Mouse (Mus musculus): ENCODE measurements at regions not wholly inside any gene's neighbourhood (a gene's known extent, or its start where the extent isn't known, plus 50 kb on each side); places are given as distances from the start of the nearest gene placed in this dataset.

DNA sequence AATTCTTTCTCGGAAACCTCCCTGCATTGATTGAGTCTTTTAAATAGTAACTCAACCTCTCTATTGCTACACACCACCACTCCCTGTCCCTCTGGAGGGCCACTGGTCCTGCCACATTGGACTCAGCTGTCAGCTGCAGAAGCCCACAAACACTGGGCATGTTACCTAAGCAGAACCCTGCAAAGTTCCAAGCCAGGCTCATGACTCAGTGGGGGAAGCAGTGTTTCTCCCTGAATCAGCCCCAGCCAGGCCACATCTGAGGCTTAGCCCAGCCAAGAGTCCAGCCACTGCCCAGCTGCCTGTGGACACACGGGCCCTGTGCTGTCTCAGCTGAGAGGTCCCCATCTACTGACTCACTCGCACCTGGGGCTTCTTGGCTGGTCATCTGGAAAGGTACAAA is 234.8 kb upstream of the Fn1 start:
- H3K36me3 ChIP-seq (ENCODE audit: control insufficient read depth, insufficient read depth, low read length) = no peaks in the 10 kb centered on the region
- H3K79me2 ChIP-seq (replicated peaks; ENCODE audit: control insufficient read depth, insufficient read depth, low read length) = no peaks in the 10 kb centered on the region
- DNase-seq = peak in 1 of 2 experiments; percentile 14
- H3K9ac ChIP-seq (ENCODE audit: low read depth, low read length) = no peak overlapping the region
- H3K4me3 ChIP-seq = no peak overlapping the region
- no peak overlapping the region for H3K27ac ChIP-seq
- no peak for TF ChIP-seq POLR2A (IDR thresholded peaks at IDR 0.05; ENCODE audit: insufficient read depth, low read depth, low read length)
- no peak for TF ChIP-seq EP300 (IDR thresholded peaks at IDR 0.05; ENCODE audit: insufficient read depth, low read depth, low read length)
- no peak for TF ChIP-seq CTCF (IDR thresholded peaks at IDR 0.05)
- no peaks in the 10 kb centered on the region for H3K4me1 ChIP-seq (ENCODE audit: control insufficient read depth, insufficient read depth, low read length)
- H3K27me3 ChIP-seq (ENCODE audit: control insufficient read depth, insufficient read depth, low read length) = no peaks in the 10 kb centered on the region
- intact Hi-C loops (cut with DNase I) = no loop called here
- 82% methylated on average over 3 of the region's 3 CpGs for WGBS

DNA sequence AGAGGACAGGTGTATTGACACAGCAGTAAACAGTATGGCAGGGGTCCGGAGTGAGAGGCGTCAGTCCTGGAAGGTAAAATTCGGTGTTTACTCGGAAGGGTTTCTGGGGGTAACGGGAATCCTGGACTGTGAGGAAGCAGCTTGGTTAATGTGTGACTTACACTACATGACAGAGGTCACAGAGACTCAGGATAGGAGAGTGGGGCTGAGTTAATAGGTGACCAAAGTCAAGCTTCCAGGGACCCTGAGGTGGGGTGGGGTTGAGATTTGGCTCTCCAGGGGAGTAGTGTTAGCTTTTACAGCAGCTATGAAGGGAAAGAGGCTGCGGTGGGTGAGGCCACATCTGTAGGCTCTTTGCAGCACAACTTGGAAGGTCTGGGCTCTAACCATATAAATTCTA is 233.9 kb upstream of the Fn1 start:
- intact Hi-C loops (cut with DNase I) = no loop called here
- TF ChIP-seq CTCF (IDR thresholded peaks at IDR 0.05) = no peak
- no peak for TF ChIP-seq POLR2A (IDR thresholded peaks at IDR 0.05; ENCODE audit: insufficient read depth, low read depth, low read length)
- no peak for TF ChIP-seq EP300 (IDR thresholded peaks at IDR 0.05; ENCODE audit: insufficient read depth, low read depth, low read length)
- 92% methylated on average over 6 of the region's 6 CpGs for WGBS

DNA sequence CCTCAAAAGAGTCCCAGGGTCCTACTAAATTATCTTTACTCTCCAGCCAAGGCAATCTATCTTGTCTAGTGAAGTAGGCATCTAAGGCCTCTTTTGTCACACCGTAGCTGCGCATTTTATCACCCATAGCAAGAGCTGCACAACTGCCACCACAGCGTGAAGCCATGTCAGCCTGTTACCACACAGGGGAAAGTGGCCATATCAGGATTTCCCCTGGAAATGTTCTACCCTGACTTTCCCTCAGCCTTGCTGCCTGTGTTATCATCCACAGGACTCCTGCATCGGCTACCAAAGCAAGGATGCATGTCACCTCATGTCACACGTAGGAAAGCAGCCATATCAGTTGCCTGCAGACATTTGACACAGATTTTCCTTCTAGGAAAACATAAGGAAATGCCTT is 233.2 kb upstream of the Fn1 start:
- no peak overlapping the region for H3K9ac ChIP-seq (ENCODE audit: low read depth, low read length)
- 59% methylated on average over 5 of the region's 5 CpGs for WGBS
- H3K4me3 ChIP-seq = no peak overlapping the region
- no peaks in the 10 kb centered on the region for H3K79me2 ChIP-seq (replicated peaks; ENCODE audit: control insufficient read depth, insufficient read depth, low read length)
- no peak overlapping the region for H3K27ac ChIP-seq
- no peak for TF ChIP-seq EP300 (IDR thresholded peaks at IDR 0.05; ENCODE audit: insufficient read depth, low read depth, low read length)
- no peak for TF ChIP-seq POLR2A (IDR thresholded peaks at IDR 0.05; ENCODE audit: insufficient read depth, low read depth, low read length)
- no peak for DNase-seq
- intact Hi-C loops (cut with DNase I) = no loop called here
- no peaks in the 10 kb centered on the region for H3K4me1 ChIP-seq (ENCODE audit: control insufficient read depth, insufficient read depth, low read length)
- no peaks in the 10 kb centered on the region for H3K36me3 ChIP-seq (ENCODE audit: control insufficient read depth, insufficient read depth, low read length)
- H3K27me3 ChIP-seq (ENCODE audit: control insufficient read depth, insufficient read depth, low read length) = no peaks in the 10 kb centered on the region

More for the DNA sequence above, 233.9 kb upstream of the Fn1 start:
- Histone ChIP-seq H3K79me2 (replicated peaks; ENCODE audit: control insufficient read depth, insufficient read depth, low read length) (no peaks in the 10 kb centered on the region), H3K4me3 (no peak overlapping the region), H3K36me3 (ENCODE audit: control insufficient read depth, insufficient read depth, low read length) (no peaks in the 10 kb centered on the region), H3K27me3 (ENCODE audit: control insufficient read depth, insufficient read depth, low read length) (no peaks in the 10 kb centered on the region), H3K27ac (no peak overlapping the region), H3K4me1 (ENCODE audit: control insufficient read depth, insufficient read depth, low read length) (no peaks in the 10 kb centered on the region), H3K9ac (ENCODE audit: low read depth, low read length) (no peak overlapping the region)
- DNase-seq = no peak

DNA sequence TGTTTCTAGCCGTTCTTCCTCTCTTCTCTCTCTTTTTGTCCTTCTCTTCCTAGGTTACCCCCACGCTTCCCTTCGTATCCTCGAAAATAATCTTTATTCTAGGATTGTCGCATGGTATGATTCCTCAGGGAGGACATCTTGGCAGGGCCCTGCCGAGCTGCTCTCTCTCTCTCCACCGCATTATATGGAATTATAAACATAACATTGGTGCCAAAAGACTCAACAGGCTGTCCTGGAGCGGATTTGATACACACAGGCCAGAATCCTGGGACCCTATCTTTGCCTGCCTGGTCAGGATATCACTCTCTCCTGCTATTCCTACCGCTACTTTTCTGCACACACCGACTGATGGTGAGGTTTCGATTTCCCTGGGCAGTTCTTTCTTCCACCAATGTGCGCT is 228.9 kb upstream of the Fn1 start:
- H3K36me3 ChIP-seq (ENCODE audit: control insufficient read depth, insufficient read depth, low read length) = no peaks in the 10 kb centered on the region
- no peak for TF ChIP-seq CTCF (IDR thresholded peaks at IDR 0.05)
- 68% methylated on average over 12 of the region's 12 CpGs for WGBS
- H3K27ac ChIP-seq = no peak overlapping the region
- no peak for DNase-seq
- H3K9ac ChIP-seq (ENCODE audit: low read depth, low read length) = no peak overlapping the region
- intact Hi-C loops (cut with DNase I) = no loop called here
- H3K4me3 ChIP-seq = no peak overlapping the region
- H3K4me1 ChIP-seq (ENCODE audit: control insufficient read depth, insufficient read depth, low read length) = no peaks in the 10 kb centered on the region
- H3K79me2 ChIP-seq (replicated peaks; ENCODE audit: control insufficient read depth, insufficient read depth, low read length) = no peaks in the 10 kb centered on the region
- H3K27me3 ChIP-seq (ENCODE audit: control insufficient read depth, insufficient read depth, low read length) = no peaks in the 10 kb centered on the region

DNA sequence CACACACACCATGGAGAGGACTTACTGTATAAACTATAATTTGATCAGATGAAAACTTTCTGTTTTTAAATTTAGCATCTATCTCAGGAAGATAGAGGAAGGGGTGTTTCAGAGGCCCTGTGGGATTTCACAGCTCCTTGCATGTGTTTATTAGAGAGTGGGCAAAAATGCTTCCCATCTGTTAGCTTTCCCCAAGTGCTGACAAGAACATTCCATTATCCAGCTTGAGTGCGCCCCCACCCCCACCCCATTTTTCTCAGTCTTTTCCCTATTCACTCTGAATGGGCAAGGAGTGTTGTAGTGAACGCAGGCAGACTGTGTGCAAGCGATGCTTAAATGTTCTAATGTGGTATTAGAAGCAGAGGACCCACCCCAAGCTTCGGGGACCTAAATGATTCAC is 228.2 kb upstream of the Fn1 start:
- TF ChIP-seq CTCF (IDR thresholded peaks at IDR 0.05) (no peak), POLR2A (IDR thresholded peaks at IDR 0.05; ENCODE audit: insufficient read depth, low read depth, low read length) (no peak), EP300 (IDR thresholded peaks at IDR 0.05; ENCODE audit: insufficient read depth, low read depth, low read length) (no peak)
- Histone ChIP-seq H3K27me3 (ENCODE audit: control insufficient read depth, insufficient read depth, low read length) (no peaks in the 10 kb centered on the region), H3K9ac (ENCODE audit: low read depth, low read length) (no peak overlapping the region), H3K27ac (no peak overlapping the region), H3K4me1 (ENCODE audit: control insufficient read depth, insufficient read depth, low read length) (no peaks in the 10 kb centered on the region), H3K79me2 (replicated peaks; ENCODE audit: control insufficient read depth, insufficient read depth, low read length) (no peaks in the 10 kb centered on the region), H3K4me3 (no peak overlapping the region), H3K36me3 (ENCODE audit: control insufficient read depth, insufficient read depth, low read length) (no peaks in the 10 kb centered on the region)
- 82% methylated on average over 4 of the region's 4 CpGs for WGBS
- intact Hi-C loops (cut with DNase I) = no loop called here
- DNase-seq = no peak

DNA sequence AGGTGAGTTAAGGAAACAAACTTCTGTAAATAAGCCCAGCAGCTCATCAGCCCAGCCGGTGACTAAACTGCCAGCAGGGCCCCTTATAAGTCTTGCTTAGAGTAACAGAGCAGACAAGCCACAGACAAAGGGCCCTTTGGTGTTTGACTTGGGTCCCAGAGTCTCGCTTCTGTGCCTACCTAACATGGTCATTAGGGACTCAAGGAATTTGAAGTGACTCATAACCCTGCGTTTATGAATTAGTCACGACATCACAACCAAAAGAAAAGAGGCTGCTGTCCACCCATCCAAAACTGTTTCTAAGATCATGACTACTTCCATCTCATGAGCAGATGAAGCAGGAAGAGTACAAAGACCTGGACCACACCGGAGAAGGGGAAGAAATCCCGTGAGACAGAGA is 227.5 kb upstream of the Fn1 start:
- TF ChIP-seq POLR2A (IDR thresholded peaks at IDR 0.05; ENCODE audit: insufficient read depth, low read depth, low read length) (no peak), CTCF (IDR thresholded peaks at IDR 0.05) (no peak), EP300 (IDR thresholded peaks at IDR 0.05; ENCODE audit: insufficient read depth, low read depth, low read length) (no peak)
- no peak for DNase-seq
- H3K9ac ChIP-seq (ENCODE audit: low read depth, low read length) = no peak overlapping the region
- H3K4me3 ChIP-seq = no peak overlapping the region
- no peaks in the 10 kb centered on the region for H3K27me3 ChIP-seq (ENCODE audit: control insufficient read depth, insufficient read depth, low read length)
- no peaks in the 10 kb centered on the region for H3K79me2 ChIP-seq (replicated peaks; ENCODE audit: control insufficient read depth, insufficient read depth, low read length)
- 70% methylated on average over 6 of the region's 6 CpGs for WGBS
- H3K4me1 ChIP-seq (ENCODE audit: control insufficient read depth, insufficient read depth, low read length) = no peaks in the 10 kb centered on the region
- intact Hi-C loops (cut with DNase I) = no loop called here
- no peaks in the 10 kb centered on the region for H3K36me3 ChIP-seq (ENCODE audit: control insufficient read depth, insufficient read depth, low read length)
- H3K27ac ChIP-seq = no peak overlapping the region
